Mouse (Mus musculus) duodenum, adult 2 months (tissue): Measurements from ENCODE around the gene Olfr522. TPM values are rescaled to one million over a fixed set of nuclear protein-coding genes. Genes with fewer than 3 reads are reported as not detected.

Source experiments
- polyA plus RNA-seq: library from polyadenylated mRNA; depleted of rRNA; stranded (reverse); fragments of >200 nt; gene quantifications from 2 replicates; pipeline ENCODE4 v1.2.3, GENCODE M21; 2012; ENCODE audit warnings: low replicate concordance; rRNA removed

Gene Olfr522
- not detected in 2 replicates for polyA plus RNA-seq

GRCm38 (mm10) chr7:140164664-140165063 lies at the start of gene Olfr522:
Gene Olfr522, minus strand, starts transcription at chr7:140164764.

GRCm38 (mm10) chr7:140205864-140206263 lies 41.3 kb upstream of the Olfr522 start, which contains the start of gene Olfr524:
Gene Olfr524, minus strand, starts transcription at chr7:140205964.

GRCm38 (mm10) chr7:140172936-140173335 lies 8.4 kb upstream of the Olfr522 start, which contains the start of gene Olfr523:
Gene Olfr523, plus strand, starts transcription at chr7:140173217.

GRCm38 (mm10) chr7:140154218-140154927 lies 10.2 kb downstream of the Olfr522 start, which contains the start of gene Sprn:
Gene Sprn, minus strand, starts transcription at chr7:140154877.

GRCm38 (mm10) chr7:140137135-140138020 lies 27.2 kb downstream of the Olfr522 start, which contains the start of gene Mtg1:
Gene Mtg1, plus strand, starts transcription at chr7:140137564.

GRCm38 (mm10) chr7:140116329-140117054 lies 48.1 kb downstream of the Olfr522 start, which contains the start of gene Echs1:
Gene Echs1, minus strand, starts transcription at chr7:140116476.

GRCm38 (mm10) chr7:140115583-140116328 lies 48.8 kb downstream of the Olfr522 start, which contains the start of gene Paox:
Gene Paox, plus strand, starts transcription at chr7:140115799.

Other genes with a start within 250 kb of the Olfr522 start
- 0.15 and 0.31 TPM in 2 replicates for gene Utf1, start 221.0 kb downstream of the Olfr522 start, polyA plus RNA-seq
- not detected in 2 replicates for gene 6430531B16Rik, start 186.0 kb downstream of the Olfr522 start, polyA plus RNA-seq
- 2.7 and 3.5 TPM in 2 replicates for gene Adam8, start 172.2 kb downstream of the Olfr522 start, polyA plus RNA-seq
- 29.4 and 50.0 TPM in 2 replicates for gene Zfp511, start 128.4 kb downstream of the Olfr522 start, polyA plus RNA-seq
- 4.7 and 8.3 TPM in 2 replicates for gene Tubgcp2, start 128.1 kb downstream of the Olfr522 start, polyA plus RNA-seq
- gene Msx3, start 115.7 kb downstream of the Olfr522 start, polyA plus RNA-seq: 0.11 and 0.40 TPM in 2 replicates
- gene Caly, start 82.2 kb downstream of the Olfr522 start, polyA plus RNA-seq: 1.7 and 2.3 TPM in 2 replicates
- gene Prap1, start 71.4 kb downstream of the Olfr522 start, polyA plus RNA-seq: 4,118 and 5,120 TPM in 2 replicates
- gene Fuom, start 62.3 kb downstream of the Olfr522 start, polyA plus RNA-seq: 107 and 181 TPM in 2 replicates
- gene Paox, start 49.0 kb downstream of the Olfr522 start, polyA plus RNA-seq: 9.4 and 15.4 TPM in 2 replicates
- gene Echs1, start 48.3 kb downstream of the Olfr522 start, polyA plus RNA-seq: 40.4 and 41.0 TPM in 2 replicates
- gene Mtg1, start 27.2 kb downstream of the Olfr522 start, polyA plus RNA-seq: 10.6 and 12.4 TPM in 2 replicates
- gene Sprn, start 9.9 kb downstream of the Olfr522 start, polyA plus RNA-seq: 0.14 and 0.32 TPM in 2 replicates
- not detected in 2 replicates for gene Olfr523, start 8.5 kb upstream of the Olfr522 start, polyA plus RNA-seq
- gene Olfr524, start 41.2 kb upstream of the Olfr522 start, polyA plus RNA-seq: 0.17 TPM in 1 of 2 replicates, not detected in the other
- 0.35 and 0.38 TPM in 2 replicates for gene Cd163l1, start 53.5 kb upstream of the Olfr522 start, polyA plus RNA-seq
- 0.14 and 0.21 TPM in 2 replicates for gene 5830411N06Rik, start 82.5 kb upstream of the Olfr522 start, polyA plus RNA-seq
- gene Olfr525, start 156.1 kb upstream of the Olfr522 start, polyA plus RNA-seq: not detected in 2 replicates
- not detected in 2 replicates for gene Olfr527, start 169.3 kb upstream of the Olfr522 start, polyA plus RNA-seq
- 0.41 and 0.62 TPM in 2 replicates for gene Olfr60, start 196.9 kb upstream of the Olfr522 start, polyA plus RNA-seq
- gene Olfr530, start 211.6 kb upstream of the Olfr522 start, polyA plus RNA-seq: 0.13 TPM in 1 of 2 replicates, not detected in the other
- gene Olfr531, start 238.2 kb upstream of the Olfr522 start, polyA plus RNA-seq: not detected in 2 replicates